Mouse (Mus musculus) heart, adult 2 months (tissue): ENCODE results near the gene Hopx. TPM values are rescaled to one million over a fixed set of nuclear protein-coding genes. Genes with fewer than 3 reads are reported as not detected.

Experiments used
- DNase-seq, 2 experiments: peaks; one replicate each; pipeline ENCODE4 v3.0.0; 2021
- H3K27ac ChIP-seq: fragments of 200-600 bp; 2 replicates; pipeline ENCODE4 v1.8.1; 2022
- H3K27me3 ChIP-seq: fragments of 200-500 bp; 2 replicates; pipeline ENCODE4 v1.6.1; 2012; ENCODE audit warnings: mild to moderate bottlenecking, low read length, inconsistent platforms, mixed read lengths; ENCODE audit not compliant: control insufficient read depth, insufficient read depth
- H3K36me3 ChIP-seq: fragments of 200-500 bp; 2 replicates; pipeline ENCODE4 v1.6.1; 2012; ENCODE audit warnings: low read length, inconsistent platforms; ENCODE audit not compliant: control insufficient read depth, insufficient read depth
- H3K4me1 ChIP-seq: fragments of 200-500 bp; 2 replicates; pipeline ENCODE4 v1.6.1; 2011; ENCODE audit warnings: low read length; ENCODE audit not compliant: control insufficient read depth, insufficient read depth
- H3K4me3 ChIP-seq: fragments of 200-600 bp; 2 replicates; pipeline ENCODE4 v1.8.1; 2022
- H3K79me2 ChIP-seq: fragments of 200-500 bp; replicated peaks from 2 replicates; pipeline ENCODE4 v1.6.1; 2012; ENCODE audit warnings: mild to moderate bottlenecking, inconsistent platforms, low read length, moderate library complexity, mixed read lengths; ENCODE audit not compliant: control insufficient read depth, insufficient read depth
- H3K9ac ChIP-seq: fragments of 200-500 bp; 2 replicates; pipeline ENCODE4 v1.6.1; 2012; ENCODE audit warnings: low read depth, mild to moderate bottlenecking, control low read depth, inconsistent platforms, low read length, mixed read lengths
- CTCF ChIP-seq: fragments of 200-600 bp; IDR thresholded peaks from 2 replicates; pipeline ENCODE4 v1.8.1; 2022; ENCODE audit warnings: antibody characterized with exemption, mild to moderate bottlenecking, moderate library complexity
- EP300 ChIP-seq: fragments of 200-500 bp; IDR thresholded peaks from 2 replicates; pipeline ENCODE4 v1.6.1; 2011; ENCODE audit warnings: low read depth, low read length, control low read depth; ENCODE audit not compliant: insufficient read depth
- POLR2A ChIP-seq: fragments of 200-500 bp; IDR thresholded peaks from 2 replicates; pipeline ENCODE4 v1.6.1; 2011; ENCODE audit warnings: mild to moderate bottlenecking, low read depth, low read length, control low read depth; ENCODE audit not compliant: insufficient read depth
- WGBS: fragments of 180-500 bp; shearing (Covaris S2); methylation state at CpG from one replicate; pipeline ENCODE4 v1.1.7; 2018; 5-methylcytosine and 5-hydroxymethylcytosine counted together
- intact Hi-C: fragments of 180-260 bp; cut with DNase I; formaldehyde crosslinking; loops from one replicate; pipeline ENCODE4 v1.15.1; 2025
- polyA plus RNA-seq: library from polyadenylated mRNA; depleted of rRNA; stranded (reverse); fragments of >200 nt; gene quantifications from 2 replicates; pipeline ENCODE4 v1.2.3, GENCODE M21; 2012
- total RNA-seq, 2 experiments: library from RNA; stranded (reverse); gene quantifications; 2 replicates each; pipeline ENCODE4 v1.2.3; 2021

Hopx gene
- total and polyA plus RNA-seq, 3 experiments: 285 to 385 (median 367) TPM

- Histone ChIP-seq H3K4me3 (no peak overlapping the region), H3K9ac (no peak overlapping the region), H3K79me2 (no peaks in the 10 kb centered on the region), H3K36me3 (peaks cover 8% of the 10 kb centered on the region), H3K27me3 (no peaks in the 10 kb centered on the region), H3K27ac (no peak overlapping the region), H3K4me1 (peaks cover 7% of the 10 kb centered on the region)
- DNase-seq: no peak
- WGBS: 73% methylated on average over 8 of the region's 8 CpGs
- TF ChIP-seq CTCF (no peak), POLR2A (no peak), EP300 (no peak)
- intact Hi-C loops: loop anchor here (2.0 kb wide), 1 partner anchor 127 kb away; no protein-coding TSS in a partner anchor
Observed at GRCm38 (mm10) chr5:77089901-77090300, 25.0 kb downstream of the Hopx start.

- H3K4me3 ChIP-seq: no peak overlapping the region
- TF ChIP-seq CTCF (peak; percentile 94), EP300 (0 out of 2 replicates have a peak, but pooled peaks have one; percentile 48), POLR2A (no peak)
- no peak overlapping the region for H3K9ac ChIP-seq
- H3K27me3 ChIP-seq: no peaks in the 10 kb centered on the region
- peaks cover 7% of the 10 kb centered on the region for H3K4me1 ChIP-seq
- intact Hi-C loops: loop anchor here (2.0 kb wide), 1 partner anchor 128 kb away; no protein-coding TSS in a partner anchor
- peaks cover 8% of the 10 kb centered on the region for H3K36me3 ChIP-seq
- DNase-seq: peak; percentile 48 to 74
- H3K79me2 ChIP-seq: no peaks in the 10 kb centered on the region
- H3K27ac ChIP-seq: no peak overlapping the region
- WGBS: 75% methylated on average over 1 of the region's 1 CpGs
Observed at GRCm38 (mm10) chr5:77089294-77089693, 25.6 kb downstream of the Hopx start.

GRCm38 (mm10) chr5:77087122-77087521, 27.8 kb downstream of the Hopx start:
- Histone ChIP-seq H3K4me1 (no peaks in the 10 kb centered on the region), H3K79me2 (no peaks in the 10 kb centered on the region), H3K27ac (no peak overlapping the region), H3K27me3 (no peaks in the 10 kb centered on the region), H3K9ac (no peak overlapping the region), H3K36me3 (peaks cover 5% of the 10 kb centered on the region), H3K4me3 (no peak overlapping the region)
- DNase-seq: no peak
- intact Hi-C loops: no loop called here
- TF ChIP-seq CTCF (no peak), POLR2A (no peak), EP300 (no peak)
- 63% methylated on average over 3 of the region's 3 CpGs for WGBS

- WGBS: 85% methylated on average over 7 of the region's 7 CpGs
- DNase-seq: no peak
- Histone ChIP-seq H3K36me3 (peaks cover 4% of the 10 kb centered on the region), H3K4me1 (no peaks in the 10 kb centered on the region), H3K4me3 (no peak overlapping the region), H3K27me3 (no peaks in the 10 kb centered on the region), H3K27ac (no peak overlapping the region), H3K79me2 (no peaks in the 10 kb centered on the region), H3K9ac (no peak overlapping the region)
- TF ChIP-seq EP300 (no peak), POLR2A (no peak), CTCF (no peak)
- intact Hi-C loops: no loop called here
Observed at GRCm38 (mm10) chr5:77086541-77086940, 28.4 kb downstream of the Hopx start.

GRCm38 (mm10) chr5:77085753-77086450, 29.0 kb downstream of the Hopx start:
- TF ChIP-seq CTCF: no peak
- no peak for TF ChIP-seq EP300
- TF ChIP-seq POLR2A: no peak
- H3K36me3 ChIP-seq: peaks cover 3% of the 10 kb centered on the region; the same call in 1 of the 2 replicates
- H3K4me3 ChIP-seq: no peak overlapping the region
- WGBS: 74% methylated on average over 10 of the region's 10 CpGs
- no peaks in the 10 kb centered on the region for H3K79me2 ChIP-seq
- intact Hi-C loops: no loop called here
- H3K4me1 ChIP-seq: no peaks in the 10 kb centered on the region
- H3K9ac ChIP-seq: no peak overlapping the region
- no peak for DNase-seq
- H3K27me3 ChIP-seq: no peaks in the 10 kb centered on the region
- no peak overlapping the region for H3K27ac ChIP-seq

GRCm38 (mm10) chr5:77084418-77084817, 30.5 kb downstream of the Hopx start:
- H3K4me3 ChIP-seq: no peak overlapping the region
- no peak for DNase-seq
- H3K79me2 ChIP-seq: no peaks in the 10 kb centered on the region
- H3K9ac ChIP-seq: no peak overlapping the region
- no peak for TF ChIP-seq POLR2A
- TF ChIP-seq EP300: no peak
- TF ChIP-seq CTCF: no peak
- H3K27me3 ChIP-seq: no peaks in the 10 kb centered on the region
- intact Hi-C loops: no loop called here
- H3K4me1 ChIP-seq: no peaks in the 10 kb centered on the region
- H3K27ac ChIP-seq: no peak overlapping the region
- whole genome bisulfite sequencing: 89% methylated on average over 4 of the region's 4 CpGs
- H3K36me3 ChIP-seq: no peaks in the 10 kb centered on the region
